Mouse (Mus musculus) heart, embryonic 16.5 days (tissue): ENCODE measurements around the gene Sugt1. TPM values are rescaled to one million over a fixed set of nuclear protein-coding genes. Genes with fewer than 3 reads are reported as not detected.

Source experiments
- ATAC-seq: fragments of 200-750 bp; cut with Nextera tagmentation; replicated peaks from 2 replicates; pipeline ENCODE4 v1.8.0; 2017; ENCODE audit warnings: moderate number of reproducible peaks; ENCODE audit not compliant: insufficient read depth, low FRiP score; ENCODE audit errors: extremely low read depth
- H3K27ac ChIP-seq: fragments of 300-500 bp; sonication (generic); 2 replicates; pipeline ENCODE4 v1.5.1; 2014; ENCODE audit warnings: mild to moderate bottlenecking, low read length, control low read depth, moderate library complexity
- H3K27me3 ChIP-seq: fragments of 300-500 bp; sonication (generic); 2 replicates; pipeline ENCODE4 v1.6.1; 2014; ENCODE audit warnings: low read length, mixed read lengths; ENCODE audit not compliant: control insufficient read depth, insufficient read depth
- H3K36me3 ChIP-seq: fragments of 300-500 bp; sonication (generic); 2 replicates; pipeline ENCODE4 v1.6.1; 2014; ENCODE audit not compliant: control insufficient read depth, insufficient read depth
- H3K4me1 ChIP-seq: fragments of 300-500 bp; sonication (generic); 2 replicates; pipeline ENCODE4 v1.6.1; 2014; ENCODE audit warnings: low read length, mixed read lengths; ENCODE audit not compliant: control insufficient read depth, insufficient read depth
- H3K4me2 ChIP-seq: fragments of 300-500 bp; sonication (generic); 2 replicates; pipeline ENCODE4 v1.6.1; 2014; ENCODE audit warnings: low read depth, mild to moderate bottlenecking, control low read depth, low read length
- H3K4me3 ChIP-seq: fragments of 300-500 bp; sonication (generic); 2 replicates; pipeline ENCODE4 v1.5.1; 2014; ENCODE audit warnings: mild to moderate bottlenecking, control low read depth, low read length
- H3K9ac ChIP-seq: fragments of 300-500 bp; sonication (generic); 2 replicates; pipeline ENCODE4 v1.6.1; 2014; ENCODE audit warnings: low read length, control low read depth
- H3K9me3 ChIP-seq: fragments of 300-500 bp; sonication (generic); replicated peaks from 2 replicates; pipeline ENCODE4 v1.6.1; 2016; ENCODE audit warnings: low read length; ENCODE audit not compliant: control insufficient read depth
- WGBS: fragments of 180-500 bp; shearing (Covaris S2); extraction: QIAGEN DNeasy Blood & Tissue Kit; methylation state at CpG from one replicate; pipeline ENCODE4 v1.1.7; 2014; 5-methylcytosine and 5-hydroxymethylcytosine counted together
- microRNA-seq: library from miRNA; unstranded; fragments of <30 nt; microRNA quantifications from one replicate; pipeline ENCODE4, GENCODE M21; 2017
- polyA plus RNA-seq: library from polyadenylated mRNA; unstranded; fragments of >200 nt; fragmentation: Nextera tagmentation; extraction: Ambion mirVana; gene quantifications from 2 replicates; pipeline ENCODE4 v1.2.1, GENCODE M21; 2015

Gene Sugt1
- polyA plus RNA-seq, 1 experiment from 2014 or later, result 105 TPM

- Histone ChIP-seq H3K4me3 (no peak overlapping the region), H3K9me3 (no peaks in the 10 kb centered on the region), H3K9ac (no peak overlapping the region), H3K4me1 (peaks cover 1% of the 10 kb centered on the region; the same call in 1 of the 2 replicates), H3K27ac (no peak overlapping the region), H3K27me3 (no peaks in the 10 kb centered on the region), H3K36me3 (no peaks in the 10 kb centered on the region), H3K4me2 (no peak overlapping the region)
- 63% methylated on average over 14 of the region's 14 CpGs for WGBS
- ATAC-seq, result no peak
Observed at GRCm38 (mm10) chr14:79677891-79678687, 90.6 kb downstream of the Sugt1 start.

- Histone ChIP-seq H3K4me1 (no peaks in the 10 kb centered on the region), H3K9me3 (no peaks in the 10 kb centered on the region), H3K4me2 (no peak overlapping the region), H3K9ac (no peak overlapping the region), H3K27ac (no peak overlapping the region), H3K4me3 (no peak overlapping the region), H3K27me3 (0 out of 2 replicates have a peak, but pooled peaks cover 2% of the 10 kb centered on the region), H3K36me3 (no peaks in the 10 kb centered on the region)
- 45% methylated on average over 5 of the region's 5 CpGs for WGBS
- ATAC-seq, result no peak
Observed at GRCm38 (mm10) chr14:79680652-79681051, 93.2 kb downstream of the Sugt1 start.

Small RNA genes lying within 50 kb of the gene (microRNA-seq; reads per million reads assigned to microRNA genes)
- not detected for gene Gm27857

Other genes starting within 250 kb of the Sugt1 start
- gene Naa16, start 196.9 kb upstream of the Sugt1 start, polyA plus RNA-seq, result 22.2 and 22.8 TPM in 2 replicates
- 10.8 and 10.9 TPM in 2 replicates for gene Mtrf1, start 189.9 kb upstream of the Sugt1 start, polyA plus RNA-seq
- gene Kbtbd7, start 161.2 kb upstream of the Sugt1 start, polyA plus RNA-seq, result 8.0 and 8.2 TPM in 2 replicates
- 1.9 and 2.6 TPM in 2 replicates for gene Kbtbd6, start 135.9 kb upstream of the Sugt1 start, polyA plus RNA-seq
- 9.9 and 12.3 TPM in 2 replicates for gene Elf1, start 106.5 kb upstream of the Sugt1 start, polyA plus RNA-seq
- 26.8 and 27.6 TPM in 2 replicates for gene Wbp4, start 106.2 kb upstream of the Sugt1 start, polyA plus RNA-seq
- 5.1 and 7.1 TPM in 2 replicates for gene Cnmd, start 74.5 kb downstream of the Sugt1 start, polyA plus RNA-seq
- 0.07 and 0.34 TPM in 2 replicates for gene Pcdh8, start 183.6 kb downstream of the Sugt1 start, polyA plus RNA-seq